Mouse (Mus musculus): Measurements from ENCODE around the gene Nxn. TPM values are rescaled to one million over a fixed set of nuclear protein-coding genes. Genes with fewer than 3 reads are reported as not detected.

Nxn gene
- polyA plus RNA-seq, 1 experiment from 2014 or later, result 77.6 TPM

- H3K4me1 ChIP-seq, result no peaks in the 10 kb centered on the region
- ATAC-seq (ENCODE audit: insufficient number of reproducible peaks, insufficient read depth, low FRiP score, low TSS enrichment, low read depth), result no peak
- H3K27ac ChIP-seq, result no peak overlapping the region
- H3K36me3 ChIP-seq, result peaks cover 91% of the 10 kb centered on the region
- no peaks in the 10 kb centered on the region for H3K9me3 ChIP-seq
- no peak overlapping the region for H3K4me3 ChIP-seq
- H3K9ac ChIP-seq, result no peak overlapping the region
- H3K27me3 ChIP-seq, result no peaks in the 10 kb centered on the region
- no peak overlapping the region for H3K4me2 ChIP-seq
- 63% methylated on average over 4 of the region's 4 CpGs for WGBS
Measured at GRCm38 (mm10) chr11:76420896-76421295, 22.0 kb upstream of the Nxn start.

DNA sequence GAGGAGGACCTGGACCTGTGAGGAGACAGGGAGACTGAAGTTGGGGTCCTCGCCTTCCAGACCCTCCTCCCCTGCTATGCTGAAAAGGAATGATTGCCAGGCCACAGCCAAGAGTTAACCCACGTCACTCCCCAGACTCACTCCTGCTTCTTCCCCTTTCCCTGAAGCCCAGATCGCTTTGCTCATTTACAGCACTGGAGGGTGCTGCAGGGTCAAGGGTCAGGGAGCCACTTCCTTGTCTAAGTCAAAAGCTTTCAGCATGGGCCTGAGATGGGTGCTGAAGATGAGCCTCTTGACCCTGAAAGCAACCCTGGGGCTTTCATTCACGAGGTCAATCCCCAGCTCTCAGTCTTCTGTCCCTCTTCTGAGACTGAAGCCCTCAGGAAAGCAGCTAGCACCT lies 20.2 kb upstream of the Nxn start:
- Histone ChIP-seq H3K4me2 (no peak overlapping the region), H3K36me3 (peaks cover 92% of the 10 kb centered on the region), H3K4me3 (no peak overlapping the region), H3K27me3 (no peaks in the 10 kb centered on the region), H3K27ac (no peak overlapping the region), H3K9me3 (no peaks in the 10 kb centered on the region), H3K4me1 (no peaks in the 10 kb centered on the region), H3K9ac (no peak overlapping the region)
- no peak for ATAC-seq (ENCODE audit: insufficient number of reproducible peaks, insufficient read depth, low FRiP score, low TSS enrichment, low read depth)
- WGBS, result 61% methylated on average over 4 of the region's 4 CpGs

- Histone ChIP-seq H3K4me3 (no peak overlapping the region), H3K4me2 (no peak overlapping the region), H3K4me1 (no peaks in the 10 kb centered on the region), H3K9me3 (no peaks in the 10 kb centered on the region), H3K36me3 (peaks cover 92% of the 10 kb centered on the region), H3K9ac (no peak overlapping the region), H3K27me3 (no peaks in the 10 kb centered on the region), H3K27ac (no peak overlapping the region)
- WGBS, result 80% methylated on average over 8 of the region's 8 CpGs
- ATAC-seq (ENCODE audit: insufficient number of reproducible peaks, insufficient read depth, low FRiP score, low TSS enrichment, low read depth), result no peak
Measured at GRCm38 (mm10) chr11:76418423-76418822, 19.5 kb upstream of the Nxn start.

DNA sequence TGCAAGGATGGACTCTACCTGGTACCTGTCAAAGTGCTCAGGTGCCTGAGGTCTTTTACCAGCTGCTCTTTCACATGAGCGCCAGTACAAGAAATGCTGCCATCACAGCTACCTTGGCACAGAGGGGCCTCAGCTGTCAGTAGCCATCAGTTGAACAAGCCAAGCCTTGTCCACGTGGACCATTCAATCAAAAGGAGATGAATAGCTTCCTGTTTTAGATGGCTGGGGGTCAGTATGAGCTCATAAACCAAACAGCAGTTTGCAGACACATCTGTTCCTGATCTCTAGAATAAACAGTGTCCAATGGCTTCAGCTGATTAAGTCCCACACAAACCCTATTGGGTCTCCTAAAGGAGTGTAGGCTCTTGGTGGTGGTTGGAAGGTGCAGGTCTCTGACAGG lies 17.0 kb upstream of the Nxn start:
- Histone ChIP-seq H3K4me1 (no peaks in the 10 kb centered on the region), H3K27ac (no peak overlapping the region), H3K36me3 (peaks cover 93% of the 10 kb centered on the region), H3K27me3 (no peaks in the 10 kb centered on the region), H3K9me3 (no peaks in the 10 kb centered on the region), H3K4me2 (no peak overlapping the region), H3K4me3 (no peak overlapping the region), H3K9ac (no peak overlapping the region)
- 30% methylated on average over 2 of the region's 2 CpGs for WGBS
- ATAC-seq (ENCODE audit: insufficient number of reproducible peaks, insufficient read depth, low FRiP score, low TSS enrichment, low read depth), result no peak

DNA sequence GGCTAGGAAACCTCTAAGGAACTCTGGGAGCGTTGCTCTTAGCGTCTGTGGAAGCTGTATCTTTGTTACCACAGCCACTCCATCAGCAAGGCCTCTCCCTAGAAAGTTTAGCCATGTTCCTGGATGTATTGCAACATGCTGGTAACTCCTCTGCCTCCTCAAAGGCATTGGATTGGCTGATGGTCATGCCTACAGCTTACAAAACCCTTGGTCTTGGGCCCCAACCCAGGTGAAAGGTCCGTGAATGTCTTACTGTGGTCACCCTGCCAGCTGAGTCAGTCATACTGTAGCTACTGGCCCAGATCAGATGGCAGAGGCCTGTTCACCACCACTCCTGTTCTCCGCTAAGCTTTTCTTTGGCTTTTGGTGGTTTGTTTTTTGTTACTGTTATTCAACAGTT lies 16.1 kb upstream of the Nxn start:
- H3K27me3 ChIP-seq, result no peaks in the 10 kb centered on the region
- H3K36me3 ChIP-seq, result peaks cover 90% of the 10 kb centered on the region
- no peak overlapping the region for H3K27ac ChIP-seq
- no peaks in the 10 kb centered on the region for H3K9me3 ChIP-seq
- H3K4me1 ChIP-seq, result no peaks in the 10 kb centered on the region
- H3K4me2 ChIP-seq, result no peak overlapping the region
- no peak for ATAC-seq (ENCODE audit: insufficient number of reproducible peaks, insufficient read depth, low FRiP score, low TSS enrichment, low read depth)
- H3K9ac ChIP-seq, result no peak overlapping the region
- 94% methylated on average over 4 of the region's 4 CpGs for WGBS
- H3K4me3 ChIP-seq, result no peak overlapping the region

DNA sequence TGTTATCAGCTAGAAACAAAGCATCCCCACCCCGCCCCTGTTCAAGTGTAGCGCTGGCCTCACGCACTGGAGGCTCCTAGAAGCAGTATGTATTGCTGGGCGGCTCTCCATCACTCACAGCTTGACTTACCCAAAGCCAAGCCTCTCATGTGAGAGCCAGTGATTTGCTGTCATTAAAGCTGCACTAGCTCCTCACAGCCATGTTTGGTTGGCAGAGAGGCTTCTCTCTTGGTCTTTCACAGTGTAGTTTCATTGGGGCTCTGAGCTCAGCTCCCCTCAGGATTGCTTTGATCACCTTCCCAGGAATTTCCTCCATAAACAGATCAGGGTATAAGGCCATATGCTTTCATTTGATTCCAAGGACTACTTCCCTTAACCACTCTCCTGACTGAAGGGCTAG lies 14.3 kb upstream of the Nxn start:
- no peak overlapping the region for H3K9ac ChIP-seq
- ATAC-seq (ENCODE audit: insufficient number of reproducible peaks, insufficient read depth, low FRiP score, low TSS enrichment, low read depth), result no peak
- no peak overlapping the region for H3K4me3 ChIP-seq
- H3K4me2 ChIP-seq, result no peak overlapping the region
- WGBS, result 82% methylated on average over 4 of the region's 4 CpGs
- H3K4me1 ChIP-seq, result peaks cover 8% of the 10 kb centered on the region
- no peaks in the 10 kb centered on the region for H3K27me3 ChIP-seq
- no peak overlapping the region for H3K27ac ChIP-seq
- H3K36me3 ChIP-seq, result peaks cover 76% of the 10 kb centered on the region
- H3K9me3 ChIP-seq, result no peaks in the 10 kb centered on the region

- H3K9me3 ChIP-seq, result no peaks in the 10 kb centered on the region
- no peak overlapping the region for H3K27ac ChIP-seq
- H3K4me2 ChIP-seq, result no peak overlapping the region
- no peak for ATAC-seq (ENCODE audit: insufficient number of reproducible peaks, insufficient read depth, low FRiP score, low TSS enrichment, low read depth)
- no peak overlapping the region for H3K4me3 ChIP-seq
- peaks cover 52% of the 10 kb centered on the region for H3K36me3 ChIP-seq
- H3K4me1 ChIP-seq, result peaks cover 16% of the 10 kb centered on the region
- 72% methylated on average over 12 of the region's 12 CpGs for WGBS
- H3K27me3 ChIP-seq, result no peaks in the 10 kb centered on the region
- no peak overlapping the region for H3K9ac ChIP-seq
Measured at GRCm38 (mm10) chr11:76410826-76411225, 11.9 kb upstream of the Nxn start.

DNA sequence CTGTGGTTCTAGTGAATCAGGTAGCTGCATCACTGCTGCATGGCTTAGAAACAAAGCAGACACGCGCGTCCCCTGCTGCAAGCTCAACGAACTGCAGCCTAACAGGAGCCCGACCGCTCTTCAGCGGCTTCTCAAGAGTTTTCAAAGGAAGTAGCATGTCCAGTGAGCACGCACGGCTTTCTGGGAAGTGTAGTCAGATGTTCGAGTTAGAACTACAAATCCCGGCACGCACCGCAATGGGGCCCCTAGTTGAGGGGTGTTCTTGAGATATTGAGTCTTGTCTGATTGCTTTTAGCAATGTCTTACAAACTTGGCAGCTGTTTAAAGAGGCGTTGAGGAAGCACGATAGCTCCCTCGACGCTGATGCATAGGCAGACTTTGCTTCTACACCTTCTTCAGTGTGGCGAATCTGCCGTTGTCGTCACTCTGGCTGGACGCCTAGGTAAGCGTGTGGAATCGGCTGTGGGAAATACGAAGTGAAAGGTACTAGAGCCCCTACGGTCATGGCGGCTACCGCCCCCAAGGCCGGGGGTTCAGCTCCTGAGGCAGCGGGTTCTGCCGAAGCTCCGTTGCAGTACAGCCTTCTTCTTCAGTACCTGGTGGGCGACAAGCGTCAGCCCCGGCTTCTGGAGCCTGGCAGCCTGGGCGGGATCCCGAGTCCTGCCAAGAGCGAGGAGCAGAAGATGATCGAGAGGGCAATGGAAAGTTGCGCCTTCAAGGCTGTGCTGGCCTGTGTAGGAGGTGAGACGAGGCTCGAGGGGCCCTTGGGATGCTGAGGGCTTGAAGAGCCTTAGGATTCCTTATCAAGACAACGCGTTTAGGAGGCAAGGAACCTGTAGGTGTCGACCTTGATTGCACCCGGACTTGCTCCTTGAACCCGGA lies 8.0 kb upstream of the Nxn start, which contains the start of gene Timm22:
Gene Timm22 (plus strand): TSS at position 251 of the 882 bp plus-strand sequence.
- Histone ChIP-seq H3K36me3 (peaks cover 15% of the 10 kb centered on the region), H3K4me1 (peaks cover 16% of the 10 kb centered on the region), H3K4me2 (peak within 1 kb of the TSS; percentile 80), H3K27me3 (no peaks in the 10 kb centered on the region), H3K9me3 (no peaks in the 10 kb centered on the region), H3K9ac (peak within 1 kb of the TSS; percentile 92), H3K27ac (peak within 1 kb of the TSS; percentile 88), H3K4me3 (peak within 1 kb of the TSS; percentile 90)
- under 1% methylated on average over 46 of the region's 46 CpGs for WGBS
- ATAC-seq (ENCODE audit: insufficient number of reproducible peaks, insufficient read depth, low FRiP score, low TSS enrichment, low read depth), result peak; percentile 89

- H3K4me1 ChIP-seq, result peaks cover 22% of the 10 kb centered on the region
- no peak overlapping the region for H3K27ac ChIP-seq
- no peak for ATAC-seq (ENCODE audit: insufficient number of reproducible peaks, insufficient read depth, low FRiP score, low TSS enrichment, low read depth)
- no peak overlapping the region for H3K9ac ChIP-seq
- H3K27me3 ChIP-seq, result no peaks in the 10 kb centered on the region
- no peak overlapping the region for H3K4me3 ChIP-seq
- H3K36me3 ChIP-seq, result peaks cover 6% of the 10 kb centered on the region
- H3K4me2 ChIP-seq, result no peak overlapping the region
- WGBS, result 82% methylated on average over 5 of the region's 5 CpGs
- no peaks in the 10 kb centered on the region for H3K9me3 ChIP-seq
Measured at GRCm38 (mm10) chr11:76405626-76406264, 6.8 kb upstream of the Nxn start.

GRCm38 (mm10) chr11:76405113-76405512 lies 6.2 kb upstream of the Nxn start:
- H3K36me3 ChIP-seq, result peaks cover 5% of the 10 kb centered on the region
- no peaks in the 10 kb centered on the region for H3K9me3 ChIP-seq
- H3K27me3 ChIP-seq, result no peaks in the 10 kb centered on the region
- 70% methylated on average over 4 of the region's 4 CpGs for WGBS
- H3K9ac ChIP-seq, result no peak overlapping the region
- no peak overlapping the region for H3K4me3 ChIP-seq
- H3K27ac ChIP-seq, result no peak overlapping the region
- ATAC-seq (ENCODE audit: insufficient number of reproducible peaks, insufficient read depth, low FRiP score, low TSS enrichment, low read depth), result no peak
- no peak overlapping the region for H3K4me2 ChIP-seq
- H3K4me1 ChIP-seq, result peaks cover 25% of the 10 kb centered on the region

GRCm38 (mm10) chr11:76401398-76401797 lies 2.5 kb upstream of the Nxn start:
- no peak overlapping the region for H3K4me3 ChIP-seq
- no peak overlapping the region for H3K4me2 ChIP-seq
- H3K27me3 ChIP-seq, result no peaks in the 10 kb centered on the region
- no peak overlapping the region for H3K9ac ChIP-seq
- no peaks in the 10 kb centered on the region for H3K9me3 ChIP-seq
- H3K36me3 ChIP-seq, result no peaks in the 10 kb centered on the region
- no peak overlapping the region for H3K27ac ChIP-seq
- peaks cover 25% of the 10 kb centered on the region for H3K4me1 ChIP-seq
- 57% methylated on average over 10 of the region's 10 CpGs for WGBS
- no peak for ATAC-seq (ENCODE audit: insufficient number of reproducible peaks, insufficient read depth, low FRiP score, low TSS enrichment, low read depth)

Data from embryonic facial prominence, embryonic 13.5 days (tissue).